Mouse (Mus musculus) heart, embryonic 14.5 days (tissue): ENCODE data around the gene H2-M2. TPM values are rescaled to one million over a fixed set of nuclear protein-coding genes. Genes with fewer than 3 reads are reported as not detected.
"Not testable (repeated sequence)": the region's sequence is repeated elsewhere in the genome, so short reads cannot be mapped to it uniquely, and the experiment has no call there.

Experiments
- ATAC-seq: fragments of 200-750 bp; cut with Nextera tagmentation; 2 replicates; pipeline ENCODE4 v1.8.0; 2017; ENCODE audit warnings: low read depth, moderate TSS enrichment; ENCODE audit not compliant: insufficient number of reproducible peaks, insufficient read depth, low FRiP score
- H3K27ac ChIP-seq, 2 experiments: fragments of 200-500 bp in 1 of 2; fragments of 300-500 bp in 1 of 2; sonication (generic) in 1 of 2; replicated peaks in 1 of 2; 2 replicates each; pipeline ENCODE4 v1.5.1; 2012 to 2014; ENCODE audit warnings: low read depth in 2 of 2, low read length in 2 of 2, control low read depth in 1 of 2, mild to moderate bottlenecking in 1 of 2, mixed read lengths in 1 of 2; ENCODE audit not compliant: control insufficient read depth in 1 of 2, insufficient read depth in 1 of 2
- H3K27me3 ChIP-seq: fragments of 300-500 bp; sonication (generic); 2 replicates; pipeline ENCODE4 v1.6.1; 2014; ENCODE audit warnings: mild to moderate bottlenecking, low read length, control low read depth; ENCODE audit not compliant: control insufficient read depth, insufficient read depth
- H3K36me3 ChIP-seq: fragments of 300-500 bp; sonication (generic); 2 replicates; pipeline ENCODE4 v1.6.1; 2014; ENCODE audit warnings: mild to moderate bottlenecking, control low read depth, low read length, mixed read lengths; ENCODE audit not compliant: control insufficient read depth, insufficient read depth
- H3K4me1 ChIP-seq, 2 experiments: fragments of 200-500 bp in 1 of 2; fragments of 300-500 bp in 1 of 2; sonication (generic) in 1 of 2; 2 replicates each; pipeline ENCODE4 v1.6.1; 2012 to 2014; ENCODE audit warnings: low read length in 2 of 2, control low read depth in 1 of 2, mixed read lengths in 1 of 2; ENCODE audit not compliant: control insufficient read depth in 2 of 2, insufficient read depth in 2 of 2
- H3K4me2 ChIP-seq: fragments of 300-500 bp; sonication (generic); 2 replicates; pipeline ENCODE4 v1.6.1; 2014; ENCODE audit warnings: mild to moderate bottlenecking, low read length
- H3K4me3 ChIP-seq, 2 experiments: fragments of 200-500 bp in 1 of 2; fragments of 300-500 bp in 1 of 2; sonication (generic) in 1 of 2; 2 replicates each; pipeline ENCODE4 v1.5.1; 2012 to 2014; ENCODE audit warnings: low read length in 2 of 2, mild to moderate bottlenecking in 2 of 2, control low read depth in 1 of 2, low read depth in 1 of 2, moderate library complexity in 1 of 2; ENCODE audit not compliant: control insufficient read depth in 1 of 2, insufficient read depth in 1 of 2
- H3K9ac ChIP-seq: fragments of 300-500 bp; sonication (generic); 2 replicates; pipeline ENCODE4 v1.6.1; 2014; ENCODE audit warnings: mild to moderate bottlenecking, low read length
- H3K9me3 ChIP-seq: fragments of 300-500 bp; sonication (generic); 2 replicates; pipeline ENCODE4 v1.6.1; 2016; ENCODE audit warnings: low read length, control low read depth; ENCODE audit not compliant: control insufficient read depth
- WGBS: fragments of 180-500 bp; shearing (Covaris S2); extraction: QIAGEN DNeasy Blood & Tissue Kit; methylation state at CpG from one replicate; pipeline ENCODE4 v1.1.7; 2014; 5-methylcytosine and 5-hydroxymethylcytosine counted together
- polyA plus RNA-seq: library from polyadenylated mRNA; unstranded; fragments of >200 nt; fragmentation: Nextera tagmentation; extraction: Ambion mirVana; gene quantifications from 2 replicates; pipeline ENCODE4 v1.2.1, GENCODE M21; 2014

The H2-M2 gene
- polyA plus RNA-seq: not detected in 2 replicates

GRCm38 (mm10) chr17:37483452-37483851, at the start of gene H2-M2:
Gene H2-M2 (minus strand): TSS chr17:37483552.
- no peak for ATAC-seq
- Histone ChIP-seq H3K4me2 (no peak within 1 kb of the TSS), H3K4me3 (no peak within 1 kb of the TSS), H3K36me3 (no peaks in the 10 kb centered on the region), H3K9me3 (0 out of 2 replicates have a peak, but pooled peaks cover 8% of the 10 kb centered on the region), H3K4me1 (no peaks in the 10 kb centered on the region), H3K27me3 (no peaks in the 10 kb centered on the region), H3K9ac (no peak within 1 kb of the TSS), H3K27ac (no peak within 1 kb of the TSS)
- WGBS: 64% methylated on average over 2 of the region's 2 CpGs

GRCm38 (mm10) chr17:37525427-37525826, 42.1 kb upstream of the H2-M2 start:
- not testable (repeated sequence) for H3K27me3 ChIP-seq, ATAC-seq
- 45% methylated on average over 1 of the region's 1 CpGs for WGBS

GRCm38 (mm10) chr17:37524612-37525011, 41.3 kb upstream of the H2-M2 start:
- not testable (repeated sequence) for H3K4me1 ChIP-seq, H3K27ac ChIP-seq, H3K4me3 ChIP-seq, H3K36me3 ChIP-seq, H3K9me3 ChIP-seq, H3K4me2 ChIP-seq, H3K27me3 ChIP-seq, ATAC-seq, H3K9ac ChIP-seq

More at GRCm38 (mm10) chr17:37525427-37525826, 42.1 kb upstream of the H2-M2 start:
- H3K9ac ChIP-seq, H3K4me3 ChIP-seq, H3K36me3 ChIP-seq, H3K4me2 ChIP-seq, H3K27ac ChIP-seq, H3K9me3 ChIP-seq, H3K4me1 ChIP-seq: not testable (repeated sequence)

GRCm38 (mm10) chr17:37507730-37508129, 24.4 kb upstream of the H2-M2 start, which contains the start of gene Olfr111:
Gene Olfr111 (plus strand): TSS chr17:37508030.
- no peaks in the 10 kb centered on the region for H3K36me3 ChIP-seq
- no peaks in the 10 kb centered on the region for H3K27me3 ChIP-seq
- ATAC-seq: no peak
- H3K9me3 ChIP-seq: no peaks in the 10 kb centered on the region
- no peak within 1 kb of the TSS for H3K4me3 ChIP-seq
- H3K27ac ChIP-seq: no peak within 1 kb of the TSS
- no peak within 1 kb of the TSS for H3K4me2 ChIP-seq
- H3K9ac ChIP-seq: no peak within 1 kb of the TSS
- no peaks in the 10 kb centered on the region for H3K4me1 ChIP-seq
- 85% methylated on average over 4 of the region's 4 CpGs for WGBS

DNA sequence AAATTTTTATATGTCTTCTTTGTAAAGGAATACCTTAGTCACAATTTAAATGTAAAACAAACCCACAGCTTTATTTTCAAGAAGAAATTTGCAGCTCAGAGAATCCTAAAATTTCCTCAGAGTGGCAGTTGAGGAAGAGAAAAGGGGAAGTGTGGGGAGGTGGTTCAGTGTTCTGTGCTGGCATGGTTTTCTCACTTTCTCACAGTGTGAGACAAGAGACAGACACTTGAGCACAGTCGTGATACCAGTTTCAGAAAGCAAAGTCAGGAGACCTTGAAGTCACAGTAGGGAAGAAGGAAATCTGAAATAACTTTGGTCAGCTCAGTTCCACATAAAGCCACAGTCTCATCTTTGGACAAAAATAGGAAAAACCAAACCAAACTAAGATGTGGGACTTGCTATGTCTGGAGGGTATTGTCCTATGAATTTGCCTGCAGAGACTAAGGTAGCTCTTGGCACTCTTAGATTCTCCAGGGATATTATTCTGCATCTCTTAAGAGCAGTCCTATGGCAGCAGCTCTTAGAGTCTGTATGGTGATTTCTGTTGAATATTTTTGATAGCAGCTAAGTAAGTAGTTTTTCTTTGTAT, 8.7 kb upstream of the H2-M2 start, which contains the start of gene Olfr110:
Olfr110 (plus strand) TSS at position 539 of the 589 bp plus-strand sequence.
- Histone ChIP-seq H3K27me3 (no peaks in the 10 kb centered on the region), H3K9me3 (no peaks in the 10 kb centered on the region), H3K36me3 (no peaks in the 10 kb centered on the region), H3K4me1 (no peaks in the 10 kb centered on the region), H3K9ac (no peak within 1 kb of the TSS), H3K4me2 (no peak within 1 kb of the TSS), H3K27ac (no peak within 1 kb of the TSS), H3K4me3 (no peak within 1 kb of the TSS)
- WGBS: 44% methylated on average over 1 of the region's 1 CpGs
- ATAC-seq: no peak

- no peak within 1 kb of the TSS for H3K27ac ChIP-seq
- WGBS: 78% methylated on average over 1 of the region's 1 CpGs
Measured at GRCm38 (mm10) chr17:37458616-37459015, 24.7 kb downstream of the H2-M2 start, which contains the start of gene Olfr109. Gene Olfr109 (plus strand): TSS chr17:37458916.

GRCm38 (mm10) chr17:37445180-37445579, 38.2 kb downstream of the H2-M2 start, which contains the start of gene Olfr108:
Gene Olfr108 (plus strand): TSS chr17:37445480.
- H3K27ac ChIP-seq: no peak within 1 kb of the TSS
- no peaks in the 10 kb centered on the region for H3K4me1 ChIP-seq
- H3K27me3 ChIP-seq: no peaks in the 10 kb centered on the region
- ATAC-seq: no peak
- H3K9ac ChIP-seq: no peak within 1 kb of the TSS
- H3K4me3 ChIP-seq: no peak within 1 kb of the TSS
- WGBS: 89% methylated on average over 1 of the region's 1 CpGs
- H3K9me3 ChIP-seq: no peaks in the 10 kb centered on the region
- H3K4me2 ChIP-seq: no peak within 1 kb of the TSS
- no peaks in the 10 kb centered on the region for H3K36me3 ChIP-seq

More at GRCm38 (mm10) chr17:37458616-37459015, 24.7 kb downstream of the H2-M2 start, which contains the start of gene Olfr109:
- no peaks in the 10 kb centered on the region for H3K4me1 ChIP-seq
- H3K4me2 ChIP-seq: no peak within 1 kb of the TSS
- H3K9me3 ChIP-seq: 0 out of 2 replicates have a peak, but pooled peaks cover 3% of the 10 kb centered on the region
- H3K27me3 ChIP-seq: no peaks in the 10 kb centered on the region
- no peak within 1 kb of the TSS for H3K9ac ChIP-seq
- H3K4me3 ChIP-seq: no peak within 1 kb of the TSS
- no peaks in the 10 kb centered on the region for H3K36me3 ChIP-seq
- no peak for ATAC-seq
